Mouse (Mus musculus) erythroblast, adult 5-6 weeks (primary cell): Measurements from ENCODE around the gene Jdp2. TPM values are rescaled to one million over a fixed set of nuclear protein-coding genes. Genes with fewer than 3 reads are reported as not detected.
"Not testable (repeated sequence)": the region's sequence is repeated elsewhere in the genome, so short reads cannot be mapped to it uniquely, and the experiment has no call there.

Experiments
- ATAC-seq: replicated peaks from 2 replicates; pipeline ENCODE4 v1.8.0; 2016; ENCODE audit warnings: moderate number of reproducible peaks, mild to moderate bottlenecking, moderate TSS enrichment, inconsistent platforms; ENCODE audit not compliant: poor library complexity, low FRiP score, severe bottlenecking
- total RNA-seq, 2 experiments: library from RNA; stranded (forward) in 1 of 2; stranded (reverse) in 1 of 2; fragments of 150-400 nt in 1 of 2; fragments of 200-764, 138-1000 nt in 1 of 2; gene quantifications; 2 replicates each; pipeline versions ENCODE4 v1.2.3 to v1.2.4; 2015 to 2017; ENCODE audit warnings: low replicate concordance in 2 of 2

Gene Jdp2
- total RNA-seq, 2 experiments from 2014 or later: 12.4 to 14.6 TPM

- no peak for ATAC-seq
Measured at GRCm38 (mm10) chr12:85629661-85630481, 31.0 kb downstream of the Jdp2 start.

DNA sequence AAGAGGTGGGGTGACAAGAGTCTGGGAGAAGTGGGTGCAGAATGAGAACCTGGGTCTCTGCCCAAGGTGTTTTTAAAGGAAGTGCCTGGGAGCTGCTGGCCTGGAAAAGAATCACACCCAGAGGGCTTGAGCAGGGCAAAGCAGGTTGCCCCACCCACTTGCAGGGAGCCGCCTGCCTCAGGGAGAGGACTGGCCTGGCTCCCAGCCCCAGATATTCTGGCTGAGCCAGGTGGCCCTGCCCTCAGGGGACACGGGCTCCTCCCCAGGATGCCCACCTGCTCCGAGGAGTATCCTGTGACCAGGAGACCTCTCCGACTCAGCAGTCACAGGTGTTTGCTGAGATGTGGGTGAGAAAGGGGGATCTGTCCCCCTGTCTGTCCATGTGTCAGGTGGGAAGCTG is 32.4 kb downstream of the Jdp2 start:
- ATAC-seq: no peak

DNA sequence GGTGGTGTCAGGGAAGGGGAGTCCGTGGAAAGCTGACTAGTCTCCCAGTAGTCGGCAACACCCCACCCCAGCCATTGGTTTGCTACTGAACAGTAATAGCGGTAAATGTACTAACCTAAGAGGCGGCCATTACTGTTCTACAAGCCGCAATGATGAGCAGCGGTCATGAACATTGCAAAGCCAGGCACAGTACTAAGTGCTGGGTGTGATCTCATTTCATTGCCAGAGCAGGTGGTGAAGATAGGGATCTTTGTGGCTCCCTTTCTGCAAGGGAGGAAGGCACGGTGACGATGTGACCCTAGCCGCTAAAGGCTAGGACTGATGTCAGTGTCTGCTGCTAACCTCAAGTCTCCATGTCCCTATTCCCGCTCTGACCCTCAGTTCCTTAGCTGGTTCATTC is 33.5 kb downstream of the Jdp2 start:
- no peak for ATAC-seq

DNA sequence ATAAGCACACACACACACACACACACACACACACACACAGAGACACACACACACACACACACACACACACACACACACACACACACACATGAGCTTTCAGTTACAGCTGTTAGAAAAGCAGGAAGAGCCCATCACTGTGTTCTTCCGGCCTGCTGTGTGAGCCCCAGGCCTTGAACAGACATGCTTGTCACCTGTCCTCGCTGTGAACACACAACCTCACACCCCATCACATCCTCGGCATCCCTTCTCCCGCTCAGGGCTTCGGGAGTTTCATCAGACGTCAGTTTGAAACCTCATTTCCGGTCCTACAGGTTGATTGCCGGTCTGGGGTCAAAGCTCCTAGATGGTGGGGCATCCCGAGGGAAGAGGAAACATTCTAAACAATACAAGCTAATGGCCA is 39.1 kb downstream of the Jdp2 start:
- ATAC-seq: no peak

DNA sequence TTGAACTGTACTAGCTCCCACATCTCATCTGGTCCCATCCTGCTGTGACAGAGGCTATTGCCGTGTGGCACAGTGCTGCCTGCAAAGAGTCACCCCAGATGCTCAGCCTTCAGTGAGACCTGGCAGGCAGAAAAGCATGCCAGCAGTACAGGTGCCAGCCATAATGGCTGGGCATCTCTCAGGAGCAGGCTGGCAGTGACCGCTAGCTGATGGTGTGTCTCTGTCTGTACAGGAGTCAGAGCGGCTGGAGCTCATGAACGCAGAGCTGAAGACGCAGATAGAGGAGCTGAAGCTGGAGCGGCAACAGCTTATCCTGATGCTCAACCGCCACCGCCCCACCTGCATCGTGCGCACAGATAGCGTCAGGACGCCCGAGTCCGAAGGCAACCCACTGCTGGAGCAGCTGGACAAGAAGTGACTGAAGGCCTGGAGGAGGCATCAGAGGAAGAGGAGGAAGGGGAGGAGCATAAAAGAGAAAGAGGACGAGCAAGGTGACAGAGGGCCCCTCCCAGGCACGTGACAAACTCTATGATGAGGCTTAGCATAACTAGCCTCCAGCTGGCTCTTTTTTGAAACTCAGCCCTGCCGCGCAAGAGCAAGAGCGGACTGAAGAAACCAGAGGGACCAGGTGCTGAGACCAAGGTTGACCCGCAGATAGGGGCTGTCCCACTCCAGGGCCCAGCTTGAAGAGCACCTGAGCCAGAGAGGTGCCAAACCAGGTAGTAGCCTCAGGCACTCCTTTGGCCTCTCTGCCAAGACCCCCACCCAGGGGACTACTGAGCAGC is 39.9 kb downstream of the Jdp2 start:
- no peak for ATAC-seq

GRCm38 (mm10) chr12:85639326-85640008 is 40.6 kb downstream of the Jdp2 start:
- ATAC-seq: no peak

DNA sequence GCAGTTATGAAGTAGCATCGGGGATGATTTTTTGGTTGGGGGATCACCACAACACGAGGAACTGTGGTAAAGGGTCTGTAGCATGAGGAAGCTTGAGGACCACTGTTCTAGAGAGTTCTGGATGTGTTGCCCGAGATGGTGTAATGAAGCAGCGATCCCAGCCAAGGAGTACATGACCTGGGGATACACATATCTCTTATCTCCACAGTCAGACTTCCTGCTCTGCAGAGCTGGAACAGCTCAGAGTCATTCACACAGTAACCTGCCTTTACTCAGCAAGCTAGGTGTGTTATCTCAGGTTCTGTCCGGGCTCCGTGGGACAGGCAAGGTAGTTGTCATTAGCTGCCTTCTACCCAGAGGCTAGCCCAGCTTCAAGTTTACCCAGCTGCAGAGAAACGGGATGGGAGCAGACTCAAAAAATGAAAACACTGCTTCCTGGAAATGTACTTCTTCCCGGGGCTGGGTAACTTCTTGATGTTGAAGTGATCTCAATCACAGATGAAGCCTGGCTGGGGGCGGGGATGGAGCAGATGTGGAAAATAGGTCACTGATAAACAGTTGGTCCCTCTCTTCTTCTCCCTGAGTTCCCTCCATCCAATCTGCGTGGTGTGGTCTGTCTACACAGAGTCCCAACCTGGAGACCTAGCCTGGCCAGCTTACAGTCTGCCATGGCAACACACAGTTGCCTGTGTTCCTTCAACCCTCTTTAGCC is 42.2 kb downstream of the Jdp2 start:
- ATAC-seq: no peak

DNA sequence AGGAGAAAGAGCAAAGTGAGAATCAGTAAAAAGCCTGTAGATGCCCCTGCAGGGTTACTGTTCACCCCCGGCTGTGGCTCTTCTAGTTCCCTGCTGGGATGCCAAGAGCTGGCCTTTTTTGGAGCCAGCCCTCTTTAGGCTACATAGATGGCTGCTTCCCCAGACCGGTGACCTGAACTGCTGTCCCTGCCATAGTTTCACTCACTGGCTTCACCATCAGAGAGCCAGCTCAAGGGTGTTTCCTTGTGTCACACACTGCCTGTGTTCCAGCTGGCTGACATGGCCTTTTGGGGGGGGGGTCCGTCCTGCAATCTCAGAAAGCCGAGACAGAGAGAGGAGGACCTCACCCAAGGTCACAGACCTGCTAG is 42.7 kb downstream of the Jdp2 start:
- ATAC-seq: no peak

DNA sequence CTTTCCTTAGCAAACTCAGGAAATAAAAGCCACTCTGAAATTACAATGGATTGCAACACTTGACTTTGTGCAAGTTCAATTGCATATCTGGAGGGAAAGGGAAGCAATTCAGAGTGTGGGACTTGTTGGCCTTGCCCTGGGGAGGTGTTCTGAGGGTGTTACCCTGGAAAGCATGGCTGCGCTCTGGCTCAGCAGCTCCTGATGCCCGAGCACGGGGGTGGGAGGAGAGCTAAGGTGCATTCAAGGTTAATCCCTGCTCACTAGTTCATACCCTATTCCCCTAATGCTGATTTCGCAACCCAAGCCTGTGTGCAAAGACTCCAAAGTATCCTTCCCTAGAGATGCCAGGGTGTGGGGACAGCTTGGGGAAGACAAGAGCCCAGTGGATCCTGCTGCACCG is 44.9 kb downstream of the Jdp2 start:
- ATAC-seq: no peak

GRCm38 (mm10) chr12:85645664-85646063 is 46.8 kb downstream of the Jdp2 start:
- no peak for ATAC-seq

- no peak for ATAC-seq
Measured at GRCm38 (mm10) chr12:85647346-85647745, 48.5 kb downstream of the Jdp2 start.

DNA sequence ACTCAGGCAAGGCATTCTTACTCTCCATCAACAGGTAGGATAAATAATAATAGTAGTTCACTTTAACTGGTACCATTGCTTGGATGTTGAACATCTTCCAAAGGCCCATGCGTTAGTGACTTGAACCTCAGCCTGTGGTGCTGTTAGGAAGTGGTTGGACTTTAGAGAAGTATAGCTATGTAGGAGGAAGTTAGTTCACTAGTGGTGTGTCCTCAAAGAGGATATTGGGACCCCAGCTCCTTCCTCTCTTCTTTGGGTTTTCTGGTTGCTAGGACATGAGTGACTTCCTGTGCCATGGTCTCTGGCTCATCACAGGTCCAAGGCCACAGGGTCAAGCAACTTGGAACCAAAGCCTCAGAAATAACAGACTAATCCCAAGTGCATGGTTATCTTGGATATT is 49.1 kb downstream of the Jdp2 start:
- no peak for ATAC-seq

DNA sequence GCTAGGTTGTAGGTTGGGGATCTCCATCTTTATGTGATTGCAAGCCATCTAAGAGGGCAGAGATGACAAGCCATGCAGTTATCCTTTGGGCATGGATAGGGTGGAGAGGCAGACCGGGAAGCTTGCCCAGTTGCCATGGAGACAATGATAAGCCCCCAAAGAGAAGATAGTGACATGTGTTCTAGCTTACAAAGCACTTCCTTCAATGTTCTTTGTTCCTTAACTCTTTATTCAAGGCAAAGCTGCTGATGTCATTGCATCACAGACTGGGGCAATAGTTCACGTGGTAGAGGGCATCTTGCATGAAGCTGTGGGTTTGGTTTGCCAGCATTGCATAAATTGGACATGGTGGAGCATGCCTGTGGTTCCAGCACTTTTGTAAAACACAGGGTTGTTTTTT is 60.5 kb downstream of the Jdp2 start:
- ATAC-seq: no peak

GRCm38 (mm10) chr12:85660855-85661254 is 62.0 kb downstream of the Jdp2 start:
- ATAC-seq: no peak

- not testable (repeated sequence) for ATAC-seq
Measured at GRCm38 (mm10) chr12:85662232-85662631, 63.4 kb downstream of the Jdp2 start.

- ATAC-seq: no peak
Measured at GRCm38 (mm10) chr12:85662896-85663295, 64.1 kb downstream of the Jdp2 start.

DNA sequence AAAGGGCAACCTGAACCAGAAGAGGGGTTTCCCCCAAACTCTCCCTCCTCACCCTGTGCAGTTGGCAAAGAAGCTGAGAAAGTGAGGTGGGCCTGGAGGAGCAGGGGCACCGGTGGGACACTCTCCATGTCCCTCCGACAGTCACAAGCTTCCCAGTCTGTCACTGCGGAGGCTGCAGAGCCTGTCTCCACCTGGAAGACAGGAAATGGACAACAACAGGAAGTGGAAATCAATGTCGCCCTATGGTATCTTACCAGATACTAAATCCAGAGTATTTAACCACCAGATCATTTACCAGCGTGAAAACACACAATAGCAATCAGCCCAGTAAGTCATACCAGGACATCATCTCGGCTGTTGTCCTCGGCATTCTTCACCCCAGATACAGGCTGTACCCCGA is 67.3 kb downstream of the Jdp2 start:
- no peak for ATAC-seq

DNA sequence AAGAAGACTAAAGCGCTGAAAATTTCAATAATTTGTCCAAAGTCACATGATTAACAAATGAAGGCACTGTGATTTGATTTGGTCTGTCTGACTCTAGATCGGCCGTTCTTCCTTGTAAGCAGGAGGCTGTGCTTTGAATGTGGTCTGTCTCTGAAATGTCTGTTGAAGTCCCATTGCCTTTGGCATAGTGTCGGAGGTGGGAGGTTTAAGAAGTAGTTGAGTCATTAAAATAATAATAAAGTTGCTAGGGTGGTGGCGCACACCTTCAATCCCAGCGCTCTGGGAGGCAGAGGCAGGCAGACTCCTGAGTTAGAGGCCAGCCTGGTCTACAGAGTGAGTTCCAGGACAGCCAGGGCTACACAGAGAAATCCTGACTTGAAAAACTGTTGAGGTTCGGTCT is 68.2 kb downstream of the Jdp2 start:
- no peak for ATAC-seq

DNA sequence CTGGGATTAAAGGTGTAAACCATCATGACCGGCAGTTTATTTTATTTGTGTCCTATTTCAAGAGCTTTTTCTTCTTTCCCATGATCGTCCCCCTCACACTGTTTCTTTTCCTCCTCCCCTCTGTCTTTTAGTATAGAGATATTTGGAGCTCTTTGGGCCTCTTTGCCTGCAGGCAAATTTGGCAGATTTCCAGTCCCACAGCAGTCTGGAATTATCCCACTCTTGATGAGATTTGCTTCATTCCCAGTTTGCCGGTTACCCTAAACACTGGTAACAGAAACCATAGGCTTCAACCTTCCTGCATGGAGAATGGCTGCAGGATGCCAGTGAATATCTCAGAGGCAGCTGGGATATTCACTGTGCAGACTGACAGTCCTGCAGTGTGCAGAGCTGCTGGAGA is 69.9 kb downstream of the Jdp2 start:
- ATAC-seq: no peak

GRCm38 (mm10) chr12:85670080-85670479 is 71.3 kb downstream of the Jdp2 start:
- ATAC-seq: no peak
